Mouse (Mus musculus) urinary bladder, adult 18-20 months (tissue): ENCODE results near the gene Hpn.

Source experiments
- DNase-seq, 2 experiments: peaks; one replicate each; pipeline ENCODE4 v3.0.0; 2022; ENCODE audit warnings: low spot score in 2 of 2, mixed read lengths in 2 of 2

Hpn gene

DNA sequence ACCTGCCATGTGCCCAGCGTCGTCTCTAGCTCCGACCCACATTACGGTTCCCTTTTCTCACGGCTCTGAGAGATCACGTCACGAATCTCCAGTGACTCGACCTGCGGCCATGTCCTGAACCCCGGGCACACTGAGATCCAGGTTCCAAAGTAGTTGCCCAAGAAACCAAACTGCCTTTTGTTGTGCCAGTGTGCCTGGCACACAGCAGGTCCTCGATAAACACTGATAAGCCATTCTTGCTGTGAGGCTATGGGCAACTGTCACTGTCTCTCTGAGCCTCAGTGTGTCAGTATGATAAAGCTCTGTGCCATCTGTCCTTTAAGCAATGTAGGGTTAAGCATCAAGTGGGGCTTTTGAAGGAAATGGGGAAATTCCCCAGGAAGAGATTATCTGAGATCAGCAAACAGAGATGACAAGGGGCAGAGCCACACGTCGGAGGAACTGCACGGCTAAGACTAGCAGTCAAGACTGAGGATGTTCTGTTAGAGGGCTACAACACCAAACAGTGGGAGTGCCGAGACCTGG lies 4.2 kb downstream of the Hpn start:
- no peak for DNase-seq

- no peak for DNase-seq
These were observed 5.3 kb downstream of the Hpn start for GRCm38 (mm10) chr7:31109796-31110195.

- DNase-seq: no peak
These were observed 6.0 kb downstream of the Hpn start for GRCm38 (mm10) chr7:31109091-31109490.

DNA sequence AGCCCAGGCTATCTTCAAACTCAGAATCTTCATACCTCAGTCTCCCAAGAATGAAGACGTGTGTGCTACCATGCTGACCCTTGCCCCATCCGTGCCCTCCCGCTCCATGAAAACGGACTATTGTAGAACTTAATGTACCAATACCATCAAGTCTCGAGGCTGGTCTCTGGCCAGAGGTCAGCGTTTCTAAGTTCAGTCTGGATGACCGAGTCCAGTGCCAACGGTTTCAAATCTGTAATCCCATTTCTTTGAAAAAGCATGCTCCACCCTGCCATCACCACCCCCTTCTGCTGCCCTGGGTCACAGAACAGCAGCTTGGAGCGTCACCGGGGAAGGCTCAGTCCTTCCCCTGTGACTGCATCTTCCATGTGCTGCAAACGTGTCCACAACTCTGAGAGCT lies 7.3 kb downstream of the Hpn start:
- DNase-seq: no peak

GRCm38 (mm10) chr7:31106166-31106565 lies 8.9 kb downstream of the Hpn start:
- DNase-seq: no peak

DNA sequence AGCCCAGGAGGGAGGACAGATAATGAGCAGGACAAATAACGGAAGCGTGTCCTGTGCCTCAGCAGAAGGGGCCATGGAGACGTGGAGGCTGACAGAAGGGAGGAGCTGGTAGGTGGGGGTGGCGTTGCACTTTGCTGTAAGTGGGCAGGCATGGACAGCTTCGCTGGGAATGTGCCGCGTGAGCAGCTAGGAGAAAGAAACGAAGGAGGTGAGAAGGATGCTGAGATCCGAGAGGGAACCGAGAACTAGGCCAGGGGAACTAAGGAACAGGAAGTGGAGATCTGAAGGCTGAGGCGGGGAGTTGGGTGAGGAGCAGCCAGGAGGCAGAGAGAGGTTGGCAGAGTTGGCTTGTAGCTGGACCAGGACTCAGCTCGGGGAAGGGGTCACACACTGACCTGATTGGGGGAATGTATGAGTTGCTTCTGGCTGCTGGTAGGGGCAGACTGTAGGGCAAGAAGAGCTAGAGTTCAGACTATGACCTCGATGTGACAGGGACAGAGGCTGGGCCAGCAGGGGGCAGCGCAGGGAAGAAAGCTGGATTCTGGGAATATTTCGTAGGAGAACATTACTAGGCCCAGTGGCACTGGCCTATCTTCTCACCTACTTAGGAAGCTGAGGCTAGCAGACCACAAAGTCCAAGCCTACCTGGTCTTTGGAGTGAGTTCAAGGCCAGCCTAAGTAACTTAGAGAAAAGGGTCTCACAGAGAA lies 9.9 kb downstream of the Hpn start:
- DNase-seq: no peak

DNA sequence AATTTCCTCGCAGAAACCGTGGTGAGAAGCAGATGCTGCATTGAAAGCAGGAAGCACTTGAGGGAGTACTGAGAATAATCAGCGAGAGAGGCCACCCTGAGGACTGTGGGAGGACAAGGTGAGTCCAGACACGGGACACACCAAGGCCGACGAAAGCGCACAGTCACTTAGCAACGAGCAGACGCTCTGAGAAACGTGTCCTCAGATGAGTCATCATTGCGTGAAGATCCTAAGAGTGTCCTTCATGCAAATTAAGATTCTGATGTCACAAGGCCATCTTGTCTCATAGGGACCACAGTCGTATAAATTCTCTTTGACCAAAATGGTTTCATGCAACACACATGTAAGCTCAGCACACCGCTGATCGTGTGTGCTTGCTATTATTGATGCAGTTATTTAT lies 14.3 kb downstream of the Hpn start:
- DNase-seq: no peak

DNA sequence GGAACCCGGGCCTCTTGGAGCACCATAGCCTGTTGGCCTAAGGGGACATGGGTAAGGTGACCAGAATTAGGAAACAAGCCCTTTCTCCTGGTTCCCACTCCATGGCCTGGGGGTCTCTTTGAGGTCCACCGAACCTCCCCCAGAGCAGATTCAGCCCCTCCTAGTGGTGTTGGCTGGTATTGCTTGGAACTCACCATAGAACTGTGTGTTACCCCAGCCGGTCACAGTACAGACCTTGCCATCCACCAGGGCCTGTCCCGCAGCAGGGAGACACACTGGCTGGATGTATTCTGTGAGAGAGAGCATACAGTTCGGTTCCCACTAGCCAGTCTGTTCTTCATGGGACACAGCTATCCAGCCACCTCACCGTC lies 15.5 kb downstream of the Hpn start:
- no peak for DNase-seq

GRCm38 (mm10) chr7:31098697-31099611 lies 16.1 kb downstream of the Hpn start:
- no peak for DNase-seq

DNA sequence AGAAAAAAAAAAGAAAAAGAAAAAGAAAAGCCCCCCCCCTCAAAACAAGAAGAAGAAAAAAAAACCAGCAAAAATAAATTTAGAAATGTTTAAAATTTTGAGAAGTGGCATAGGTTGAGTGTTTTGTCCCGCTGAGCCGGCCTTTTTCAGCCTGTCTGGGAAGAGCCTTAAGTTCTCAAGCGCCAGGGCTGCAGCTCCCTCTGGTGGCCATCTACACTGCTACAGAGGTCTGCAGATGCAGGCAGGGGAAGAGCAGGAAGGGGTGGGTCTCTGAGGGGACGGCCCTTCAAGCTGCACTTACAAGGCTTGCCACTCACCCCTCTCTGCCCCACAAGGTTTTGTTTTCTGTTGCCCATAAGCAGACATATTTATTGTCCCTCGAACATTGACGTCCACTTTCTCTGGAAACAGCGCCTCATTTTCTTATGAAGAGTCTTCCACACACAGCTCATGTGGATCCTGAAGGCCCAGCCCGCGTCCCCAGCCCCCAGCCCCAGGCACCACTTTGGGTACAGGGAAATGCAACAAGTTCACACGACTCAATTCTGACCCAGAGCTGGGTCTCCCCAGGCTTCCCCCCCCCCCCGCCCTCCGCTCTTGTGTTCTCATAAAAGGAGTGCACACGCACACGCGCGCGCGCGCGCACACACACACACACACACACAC lies 17.4 kb downstream of the Hpn start:
- DNase-seq: peak; percentile 77 to 86

- no peak for DNase-seq
These were observed 18.1 kb downstream of the Hpn start for GRCm38 (mm10) chr7:31096892-31097564.

DNA sequence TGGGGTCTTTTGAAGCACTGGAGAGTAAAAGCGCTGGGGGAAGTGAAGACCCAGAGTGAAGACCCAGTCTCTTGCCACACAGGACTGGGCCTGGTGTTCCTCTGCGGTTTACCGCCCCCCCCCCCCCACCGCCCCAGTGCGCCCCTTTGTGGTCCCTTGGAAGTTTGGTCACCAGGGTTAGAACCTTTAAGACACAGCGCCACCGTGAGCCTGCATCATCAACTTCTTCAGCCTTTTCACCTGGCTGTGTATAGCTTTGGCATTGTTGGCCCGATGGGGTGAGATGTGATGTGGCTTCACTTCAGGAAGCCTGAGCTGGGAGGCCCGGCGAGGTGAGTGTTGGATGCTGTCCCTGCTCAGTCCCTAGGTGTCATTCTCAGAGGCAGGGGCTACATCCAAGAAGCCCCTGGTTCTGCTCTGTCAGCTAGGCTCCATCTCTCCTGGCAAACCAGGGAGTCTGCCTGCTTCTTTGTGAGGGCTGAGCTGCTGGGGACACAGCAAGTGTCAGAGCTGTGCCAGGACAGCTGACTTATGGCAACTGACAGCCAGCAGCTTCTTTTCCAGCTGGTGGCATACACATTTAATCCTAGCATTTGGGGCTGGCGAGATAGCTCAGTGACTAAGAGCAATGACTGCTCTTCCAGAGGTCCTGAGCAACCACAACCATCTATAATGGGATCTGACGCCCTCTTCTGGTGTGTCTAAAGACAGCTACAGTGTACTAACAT lies 20.2 kb downstream of the Hpn start:
- DNase-seq: no peak

GRCm38 (mm10) chr7:31089721-31090120 lies 25.4 kb downstream of the Hpn start:
- DNase-seq: no peak

DNA sequence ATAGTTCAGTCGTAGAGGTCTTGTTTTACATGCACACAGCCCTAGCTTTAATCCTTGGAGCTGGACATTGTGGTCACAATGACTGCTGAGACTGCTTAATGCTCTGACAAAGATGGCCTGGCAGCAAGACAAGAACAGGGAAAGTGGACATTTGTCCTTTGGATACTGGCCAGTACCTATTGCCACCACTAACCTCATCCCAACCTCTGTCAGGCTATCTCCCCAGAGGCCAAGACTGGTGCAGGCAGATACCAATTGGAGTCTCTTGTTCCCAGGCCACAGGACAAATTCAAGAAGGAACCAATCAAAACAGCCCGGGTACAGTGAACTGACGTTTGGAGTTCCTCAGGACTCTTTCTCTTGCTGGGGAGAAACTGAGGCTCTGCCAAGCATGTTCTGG lies 26.9 kb downstream of the Hpn start:
- DNase-seq: no peak

GRCm38 (mm10) chr7:31087262-31087661 lies 27.8 kb downstream of the Hpn start:
- DNase-seq: no peak

DNA sequence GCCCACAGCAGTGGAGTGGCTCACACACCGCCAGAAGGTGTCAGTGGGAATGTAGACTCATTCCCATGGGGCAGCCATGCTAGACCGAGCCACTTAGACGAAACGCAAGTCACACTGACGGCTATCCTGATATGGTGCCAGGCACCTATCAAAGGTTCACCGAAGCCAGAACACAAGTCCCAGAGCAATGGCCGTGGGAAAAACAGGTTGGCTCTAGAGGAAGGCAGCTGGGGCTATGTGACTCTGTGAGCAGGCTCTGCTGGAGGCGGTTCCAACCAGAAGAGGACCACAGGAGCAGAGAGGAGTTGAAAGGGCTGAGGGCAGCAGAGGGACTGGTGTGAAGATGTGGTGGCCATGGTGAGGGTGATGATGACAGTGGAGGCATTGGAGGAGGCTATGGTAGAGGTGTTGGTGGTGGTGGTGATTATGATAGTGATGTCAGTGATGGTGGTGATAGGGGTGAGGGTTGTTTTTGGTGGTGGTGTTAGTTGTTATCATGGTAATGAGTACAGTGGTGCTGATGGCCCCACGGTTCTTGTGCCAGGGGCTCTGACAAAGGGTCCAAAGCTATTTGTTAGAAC lies 28.8 kb downstream of the Hpn start:
- DNase-seq: no peak

DNA sequence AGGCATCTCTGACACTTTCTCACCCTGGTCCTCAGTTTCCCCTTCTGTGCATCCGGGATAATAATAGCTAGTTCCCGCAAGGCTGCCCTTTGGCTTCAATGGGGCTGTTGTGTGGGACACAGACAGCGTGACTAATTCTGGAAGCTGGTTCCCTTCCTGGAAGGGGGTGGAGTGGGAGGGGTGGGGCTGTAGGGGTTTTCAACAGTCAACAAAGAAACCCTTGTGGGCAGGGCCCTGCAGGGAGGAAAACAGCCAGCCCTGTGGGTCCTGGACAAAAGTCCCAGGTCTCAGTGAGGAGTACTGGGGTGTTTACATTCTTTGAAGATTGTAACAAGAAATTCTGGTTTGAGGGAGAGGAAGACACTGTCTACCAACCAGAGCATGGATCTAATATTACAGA lies 29.9 kb downstream of the Hpn start:
- peak in 1 of 2 experiments; percentile 68 for DNase-seq

DNA sequence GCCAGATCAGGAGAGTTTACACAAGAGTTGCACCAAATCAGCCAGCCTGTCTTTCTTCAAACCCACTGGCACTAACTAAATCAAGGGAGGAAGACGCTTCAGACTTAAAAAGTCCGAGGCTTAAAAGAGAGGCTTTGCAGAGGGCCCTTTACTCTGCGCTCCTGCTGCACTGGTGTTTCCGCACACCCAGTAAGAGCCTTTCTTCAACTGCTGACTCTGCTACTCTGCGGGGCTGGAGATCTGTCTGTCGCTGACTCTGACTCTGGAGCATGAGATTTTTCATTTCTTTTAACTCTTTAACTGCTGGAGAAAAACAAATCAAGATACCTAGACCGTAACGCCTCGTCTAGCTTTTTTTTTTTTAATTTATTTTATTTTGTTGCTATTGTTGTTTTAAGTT lies 30.9 kb downstream of the Hpn start:
- DNase-seq: no peak

DNA sequence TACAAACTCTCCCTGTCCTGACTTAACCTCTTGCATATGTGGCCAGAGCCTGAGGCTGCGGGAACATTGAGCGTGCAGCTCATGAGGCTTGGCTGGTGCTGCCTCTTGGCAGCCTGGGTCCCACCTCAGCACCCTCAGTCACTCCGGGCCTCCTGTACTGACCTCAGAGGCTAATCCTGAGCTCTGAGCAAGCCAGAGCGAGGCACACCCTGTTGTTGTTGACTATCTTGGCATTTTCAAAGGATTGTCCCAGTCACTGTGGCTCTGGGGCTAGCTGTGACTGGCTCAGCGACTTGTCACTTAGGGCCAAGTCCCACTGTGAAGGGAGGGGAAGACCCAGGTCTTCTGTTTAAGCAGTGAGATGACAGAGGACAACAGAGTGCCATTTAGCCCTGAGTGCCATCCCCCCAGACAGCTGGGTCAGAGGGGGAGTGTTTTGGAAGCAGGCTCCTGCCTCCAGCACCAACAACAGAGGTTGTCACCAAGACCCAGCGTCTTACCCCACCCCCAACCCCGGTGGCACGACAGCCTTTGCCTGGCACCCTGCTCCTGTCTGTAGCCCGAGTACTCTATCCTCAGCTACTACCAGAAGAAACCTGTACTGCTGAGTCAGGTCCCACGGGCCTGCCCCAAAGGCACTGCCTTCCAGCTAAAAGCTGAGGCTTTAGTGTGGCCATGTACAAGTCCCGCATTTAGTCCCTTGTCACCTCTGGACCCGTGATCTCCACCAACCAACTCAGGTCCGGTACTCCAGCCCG lies 32.1 kb downstream of the Hpn start:
- DNase-seq: peak in 1 of 2 experiments; percentile 57

DNA sequence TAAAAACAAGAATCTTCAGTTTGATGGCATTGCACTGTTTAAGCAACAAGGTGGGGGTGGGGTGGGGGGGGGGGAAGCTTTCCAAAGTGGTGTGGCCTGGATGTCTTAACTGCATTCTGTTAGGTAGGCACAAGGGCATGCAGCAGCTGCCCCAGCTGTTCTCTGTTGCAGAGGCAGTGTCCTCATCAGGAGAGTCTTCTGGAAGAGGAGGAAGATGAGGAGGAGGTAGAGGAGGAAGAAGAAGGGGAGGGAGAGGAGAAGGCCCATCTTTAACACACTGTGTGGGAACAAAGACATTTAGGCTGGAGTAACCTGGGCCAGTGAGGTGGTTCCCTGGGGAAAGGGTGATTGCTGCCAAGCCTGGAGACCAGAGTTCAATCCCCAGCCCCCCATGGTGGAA lies 33.0 kb downstream of the Hpn start:
- no peak for DNase-seq
